Mouse (Mus musculus) midbrain, embryonic 10.5 days (tissue): Measurements from ENCODE around the gene Mrc1. TPM values are rescaled to one million over a fixed set of nuclear protein-coding genes. Genes with fewer than 3 reads are reported as not detected.

ENCODE experiments used
- DNase-seq: peaks from one replicate; pipeline ENCODE4 v3.0.0-alpha.2; 2017; ENCODE audit warnings: low spot score
- H3K27ac ChIP-seq: fragments of 300-500 bp; sonication (generic); replicated peaks from 2 replicates; pipeline ENCODE4 v1.5.1; 2016; ENCODE audit warnings: mild to moderate bottlenecking
- H3K27me3 ChIP-seq: fragments of 300-500 bp; sonication (generic); 2 replicates; pipeline ENCODE4 v1.6.1; 2016; ENCODE audit warnings: low read depth, mild to moderate bottlenecking; ENCODE audit not compliant: poor library complexity, severe bottlenecking
- H3K36me3 ChIP-seq: fragments of 300-500 bp; sonication (generic); 2 replicates; pipeline ENCODE4 v1.6.1; 2016; ENCODE audit warnings: mild to moderate bottlenecking, moderate library complexity
- H3K4me1 ChIP-seq: fragments of 300-500 bp; sonication (generic); 2 replicates; pipeline ENCODE4 v1.6.1; 2016
- H3K4me3 ChIP-seq: fragments of 300-500 bp; sonication (generic); 2 replicates; pipeline ENCODE4 v1.5.1; 2016; ENCODE audit warnings: mild to moderate bottlenecking, moderate library complexity
- H3K9me3 ChIP-seq: fragments of 300-500 bp; sonication (generic); replicated peaks from 2 replicates; pipeline ENCODE4 v1.6.1; 2016; ENCODE audit warnings: mild to moderate bottlenecking
- WGBS: fragments of 180-500 bp; shearing (Covaris S2); methylation state at CpG from one replicate; pipeline ENCODE4 v1.1.7; 2016; 5-methylcytosine and 5-hydroxymethylcytosine counted together
- microRNA counts: library from miRNA; unstranded; fragments of <30 nt; microRNA quantifications from one replicate; lab custom pipeline; 2017
- microRNA-seq: library from miRNA; unstranded; fragments of <30 nt; microRNA quantifications from one replicate; pipeline ENCODE4, GENCODE M21; 2017
- polyA plus RNA-seq: library from polyadenylated mRNA; unstranded; fragments of >200 nt; fragmentation: Nextera tagmentation; extraction: Ambion mirVana; gene quantifications from 2 replicates; pipeline ENCODE4 v1.2.1, GENCODE M21; 2016

The Mrc1 gene
- polyA plus RNA-seq, 1 experiment from 2014 or later = 2.6 TPM

- whole genome bisulfite sequencing = 95% methylated on average over 8 of the region's 8 CpGs
- Histone ChIP-seq H3K36me3 (no peaks in the 10 kb centered on the region), H3K4me1 (no peaks in the 10 kb centered on the region), H3K4me3 (no peak overlapping the region), H3K27me3 (no peaks in the 10 kb centered on the region), H3K27ac (no peak overlapping the region), H3K9me3 (no peaks in the 10 kb centered on the region)
- DNase-seq = no peak
These were observed 113.2 kb downstream of the Mrc1 start for GRCm38 (mm10) chr2:14342309-14342839.

MicroRNAs within 50 kb of the gene (microRNA counts, 519-probe panel; counts per million panel counts)
- microRNA mmu-miR-511 (lab: Ali Mortazavi, UCI) = not detected

Small RNA genes within 50 kb of the gene (microRNA-seq; reads per million reads assigned to microRNA genes)
- not detected for gene Mir511

Other genes with a start within 250 kb of the Mrc1 start
- 42.7 and 50.0 TPM in 2 replicates for gene Hacd1, start 173.3 kb upstream of the Mrc1 start, polyA plus RNA-seq
- gene Stam, start 155.3 kb upstream of the Mrc1 start, polyA plus RNA-seq = 96.4 and 99.0 TPM in 2 replicates
- 0.04 TPM in 2 replicates for gene Tmem236, start 54.9 kb upstream of the Mrc1 start, polyA plus RNA-seq
- 1.3 and 1.5 TPM in 2 replicates for gene Slc39a12, start 158.9 kb downstream of the Mrc1 start, polyA plus RNA-seq